Mouse (Mus musculus) CH12.LX (cell line): Measurements from ENCODE around the gene Elp6.

ENCODE experiments used
- CTCF ChIP-seq, 2 experiments: IDR thresholded peaks in 1 of 2; conservative IDR thresholded peaks in 1 of 2; 2 replicates each; pipeline ENCODE4 v1.5.1; 2011 to 2012; ENCODE audit warnings: low read depth in 2 of 2, low read length in 2 of 2, improper control_type of control experiment in 1 of 2, inconsistent platforms in 1 of 2, mild to moderate bottlenecking in 1 of 2, moderate library complexity in 1 of 2
- E2F4 ChIP-seq: IDR thresholded peaks from 2 replicates; pipeline ENCODE4 v1.6.1; 2011; ENCODE audit warnings: low read depth, low read length, improper control_type of control experiment; ENCODE audit not compliant: insufficient replicate concordance
- EP300 ChIP-seq: IDR thresholded peaks from 2 replicates; pipeline ENCODE4 v1.6.1; 2011; ENCODE audit warnings: low read length, improper control_type of control experiment
- MAFK ChIP-seq: IDR thresholded peaks from 2 replicates; pipeline ENCODE4 v1.6.1; 2011; ENCODE audit warnings: low read length, improper control_type of control experiment; ENCODE audit not compliant: insufficient replicate concordance
- UBTF ChIP-seq: IDR thresholded peaks from 2 replicates; pipeline ENCODE4 v1.6.1; 2012; ENCODE audit warnings: low read depth, mild to moderate bottlenecking, inconsistent platforms, low read length, improper control_type of control experiment, moderate library complexity
- USF1 ChIP-seq: IDR thresholded peaks from 2 replicates; pipeline ENCODE4 v1.6.1; 2014; ENCODE audit warnings: low read depth, mild to moderate bottlenecking, inconsistent platforms, low read length, improper control_type of control experiment
- ZMIZ1 ChIP-seq: IDR thresholded peaks from 2 replicates; pipeline ENCODE4 v1.6.1; 2012; ENCODE audit warnings: low read depth, mild to moderate bottlenecking, inconsistent platforms, low read length, improper control_type of control experiment

GRCm38 (mm10) chr9:110358341-110358740 lies 53.4 kb downstream of the Elp6 start:
- no peak for TF ChIP-seq ZMIZ1
- no peak for TF ChIP-seq CTCF (conservative IDR thresholded peaks at IDR 0.05 in 1 of 2, IDR thresholded peaks at IDR 0.05 in 1 of 2; ENCODE audit: low read depth in 2 of 2, low read length in 2 of 2)
- no peak for TF ChIP-seq UBTF
- no peak for TF ChIP-seq USF1
- TF ChIP-seq E2F4 = no peak
- TF ChIP-seq MAFK = no peak
- no peak for TF ChIP-seq EP300
